Mouse (Mus musculus) intestine, postnatal 0 days (tissue): ENCODE results near the gene Ssbp3. TPM values are rescaled to one million over a fixed set of nuclear protein-coding genes. Genes with fewer than 3 reads are reported as not detected.

ENCODE experiments used
- ATAC-seq: fragments of 200-750 bp; cut with Nextera tagmentation; 2 replicates; pipeline ENCODE4 v1.8.0; 2017; ENCODE audit warnings: mild to moderate bottlenecking, moderate TSS enrichment, moderate library complexity
- H3K27ac ChIP-seq: fragments of 300-500 bp; sonication (generic); 2 replicates; pipeline ENCODE4 v1.5.1; 2014; ENCODE audit warnings: mild to moderate bottlenecking, low read depth, low read length, moderate library complexity
- H3K27me3 ChIP-seq: fragments of 300-500 bp; sonication (generic); replicated peaks from 2 replicates; pipeline ENCODE4 v1.6.1; 2014; ENCODE audit warnings: low read length, mixed read lengths; ENCODE audit not compliant: control insufficient read depth, insufficient read depth
- H3K36me3 ChIP-seq: fragments of 300-500 bp; sonication (generic); 2 replicates; pipeline ENCODE4 v1.6.1; 2014; ENCODE audit warnings: mild to moderate bottlenecking, moderate library complexity; ENCODE audit not compliant: control insufficient read depth, insufficient read depth
- H3K4me1 ChIP-seq: fragments of 300-500 bp; sonication (generic); replicated peaks from 2 replicates; pipeline ENCODE4 v1.6.1; 2014; ENCODE audit warnings: antibody characterized with exemption, low read length, mixed read lengths; ENCODE audit not compliant: control insufficient read depth, insufficient read depth
- H3K4me2 ChIP-seq: fragments of 300-500 bp; sonication (generic); replicated peaks from 2 replicates; pipeline ENCODE4 v1.6.1; 2014; ENCODE audit warnings: low read depth, mild to moderate bottlenecking, moderate library complexity
- H3K4me3 ChIP-seq: fragments of 300-500 bp; sonication (generic); 2 replicates; pipeline ENCODE4 v1.5.1; 2014; ENCODE audit warnings: low read depth, low read length
- H3K9ac ChIP-seq: fragments of 300-500 bp; sonication (generic); 2 replicates; pipeline ENCODE4 v1.6.1; 2014; ENCODE audit warnings: mild to moderate bottlenecking, low read depth, low read length
- H3K9me3 ChIP-seq: fragments of 300-500 bp; sonication (generic); 2 replicates; pipeline ENCODE4 v1.6.1; 2016; ENCODE audit warnings: mixed run types; ENCODE audit not compliant: control insufficient read depth
- CTCF ChIP-seq: sonication (generic); IDR thresholded peaks from 2 replicates; pipeline ENCODE4 v1.5.1; 2016; ENCODE audit warnings: low read depth, mild to moderate bottlenecking, control low read depth, antibody characterized with exemption, moderate library complexity
- WGBS: fragments of 180-500 bp; shearing (Covaris S2); extraction: QIAGEN DNeasy Blood & Tissue Kit; methylation state at CpG from one replicate; pipeline ENCODE4 v1.1.7; 2014; 5-methylcytosine and 5-hydroxymethylcytosine counted together
- polyA plus RNA-seq: library from polyadenylated mRNA; unstranded; fragments of >200 nt; fragmentation: Nextera tagmentation; extraction: Ambion mirVana; gene quantifications from 2 replicates; pipeline ENCODE4 v1.2.1, GENCODE M21; 2015

Gene Ssbp3
- polyA plus RNA-seq, 1 experiment from 2014 or later: 45.2 TPM

GRCm38 (mm10) chr4:106985899-106986832, 75.7 kb downstream of the Ssbp3 start:
- Histone ChIP-seq H3K27me3 (no peaks in the 10 kb centered on the region), H3K9ac (no peak overlapping the region), H3K9me3 (no peaks in the 10 kb centered on the region), H3K27ac (peak overlapping the region; percentile 66), H3K4me2 (no peak overlapping the region), H3K36me3 (no peaks in the 10 kb centered on the region), H3K4me1 (peaks cover 32% of the 10 kb centered on the region), H3K4me3 (no peak overlapping the region)
- WGBS: 24% methylated on average over 15 of the region's 15 CpGs
- TF ChIP-seq CTCF: no peak
- no peak for ATAC-seq

- peak; percentile 61 for ATAC-seq
- Histone ChIP-seq H3K9me3 (no peaks in the 10 kb centered on the region), H3K9ac (no peak overlapping the region), H3K4me2 (peak overlapping the region; percentile 39), H3K4me1 (peaks cover 28% of the 10 kb centered on the region), H3K27me3 (no peaks in the 10 kb centered on the region), H3K4me3 (no peak overlapping the region), H3K36me3 (no peaks in the 10 kb centered on the region), H3K27ac (peak overlapping the region; percentile 37; the same call in 1 of the 2 replicates)
- peak; percentile 88 for TF ChIP-seq CTCF
- 19% methylated on average over 7 of the region's 7 CpGs for WGBS
Measured at GRCm38 (mm10) chr4:106987725-106988364, 77.3 kb downstream of the Ssbp3 start.

- Histone ChIP-seq H3K27me3 (no peaks in the 10 kb centered on the region), H3K36me3 (no peaks in the 10 kb centered on the region), H3K4me1 (peaks cover 24% of the 10 kb centered on the region), H3K4me2 (no peak overlapping the region), H3K9me3 (no peaks in the 10 kb centered on the region), H3K9ac (no peak overlapping the region), H3K4me3 (no peak overlapping the region), H3K27ac (no peak overlapping the region)
- 52% methylated on average over 6 of the region's 6 CpGs for WGBS
- no peak for TF ChIP-seq CTCF
- ATAC-seq: no peak
Measured at GRCm38 (mm10) chr4:106988886-106989225, 78.4 kb downstream of the Ssbp3 start.

GRCm38 (mm10) chr4:106989226-106989983, 78.9 kb downstream of the Ssbp3 start:
- Histone ChIP-seq H3K36me3 (no peaks in the 10 kb centered on the region), H3K27ac (no peak overlapping the region), H3K4me2 (no peak overlapping the region), H3K4me1 (peaks cover 24% of the 10 kb centered on the region), H3K9ac (no peak overlapping the region), H3K4me3 (no peak overlapping the region), H3K9me3 (no peaks in the 10 kb centered on the region), H3K27me3 (no peaks in the 10 kb centered on the region)
- TF ChIP-seq CTCF: peak; percentile 79
- ATAC-seq: no peak
- WGBS: 64% methylated on average over 10 of the region's 10 CpGs

GRCm38 (mm10) chr4:106993053-106993452, 82.6 kb downstream of the Ssbp3 start:
- Histone ChIP-seq H3K4me3 (no peak overlapping the region), H3K9me3 (no peaks in the 10 kb centered on the region), H3K4me1 (no peaks in the 10 kb centered on the region), H3K27me3 (no peaks in the 10 kb centered on the region), H3K4me2 (no peak overlapping the region), H3K9ac (no peak overlapping the region), H3K36me3 (no peaks in the 10 kb centered on the region), H3K27ac (no peak overlapping the region)
- ATAC-seq: no peak
- 90% methylated on average over 5 of the region's 5 CpGs for WGBS
- TF ChIP-seq CTCF: no peak

- no peak overlapping the region for H3K9ac ChIP-seq
- H3K36me3 ChIP-seq: no peaks in the 10 kb centered on the region
- no peak for TF ChIP-seq CTCF
- no peak overlapping the region for H3K4me3 ChIP-seq
- ATAC-seq: no peak
- no peaks in the 10 kb centered on the region for H3K27me3 ChIP-seq
- H3K9me3 ChIP-seq: no peaks in the 10 kb centered on the region
- no peak overlapping the region for H3K27ac ChIP-seq
- no peak overlapping the region for H3K4me2 ChIP-seq
- no peaks in the 10 kb centered on the region; the same call in 1 of the 2 replicates for H3K4me1 ChIP-seq
- WGBS: 75% methylated on average over 5 of the region's 5 CpGs
Measured at GRCm38 (mm10) chr4:106994252-106994651, 83.8 kb downstream of the Ssbp3 start.
